Mouse (Mus musculus) kidney, postnatal 4 days (tissue): Measurements from ENCODE around the gene Mus81.
A peak's percentile ranks its signal among the peaks of the same experiment; 100 is the strongest.

ENCODE experiments used
- DNase-seq, 2 experiments: peaks; one replicate each; pipeline ENCODE4 v3.0.0; 2021; ENCODE audit warnings: mixed read lengths in 2 of 2

Mus81 gene

DNA sequence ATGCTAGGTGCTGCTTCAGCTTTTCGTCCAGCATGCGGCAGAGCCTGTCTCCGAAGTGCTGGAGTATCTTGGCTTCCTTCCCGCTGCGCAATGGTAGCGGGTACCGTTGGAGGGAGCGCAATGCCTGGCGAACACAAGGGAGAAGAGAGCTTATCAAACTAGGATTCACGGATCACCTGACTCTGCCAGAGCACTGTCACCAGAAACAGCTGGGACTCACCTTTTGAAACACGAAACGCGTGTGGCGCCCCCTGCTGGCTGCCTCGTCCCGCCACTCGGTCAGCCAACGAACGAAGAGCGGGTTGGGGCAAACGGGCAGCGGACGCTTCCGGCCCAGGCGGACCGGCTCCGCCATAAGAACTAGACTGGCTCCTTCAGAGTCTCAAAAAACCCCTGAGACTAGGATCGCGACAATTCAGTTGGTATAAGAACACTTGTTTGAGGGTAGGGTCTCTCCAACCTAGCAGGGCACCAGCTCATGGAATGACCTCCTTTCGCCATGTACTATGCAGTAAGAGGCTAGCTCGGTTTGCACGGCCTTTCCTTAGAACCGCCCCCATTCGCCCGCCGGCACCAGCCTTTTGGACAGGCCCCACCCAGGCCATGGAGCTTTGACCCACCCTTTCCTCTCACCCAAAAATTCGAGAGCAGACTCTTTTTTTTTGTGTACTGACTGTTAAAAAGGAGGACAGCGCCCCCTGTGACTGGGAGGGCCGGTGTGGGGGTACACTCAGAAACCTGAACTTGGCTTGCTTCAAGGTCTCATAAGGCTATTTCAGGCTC, at the start of gene Mus81:
Gene Mus81 (minus strand): TSS at position 635 of the 783 bp plus-strand sequence.
- DNase-seq: peak; percentile 98 to 99

DNA sequence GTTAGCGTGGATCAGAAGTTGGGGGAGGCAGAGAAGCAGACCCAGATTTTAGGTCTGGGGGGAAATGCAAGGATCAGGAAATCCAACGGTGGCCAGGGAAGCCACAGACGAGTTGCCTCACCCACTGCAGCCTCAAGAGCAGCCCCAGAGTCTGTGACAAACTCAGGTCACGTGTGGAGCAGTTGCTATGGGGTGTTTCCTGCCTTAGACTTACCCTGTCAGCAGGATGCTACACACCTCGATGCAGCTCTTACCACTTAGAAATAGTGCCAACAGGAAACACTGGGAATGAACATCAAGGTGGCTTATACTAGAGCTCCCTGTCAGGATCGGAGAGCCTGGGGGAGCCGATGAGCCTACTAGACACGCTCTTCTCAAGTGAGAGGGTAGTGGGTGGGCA, 44.3 kb upstream of the Mus81 start:
- DNase-seq: no peak

DNA sequence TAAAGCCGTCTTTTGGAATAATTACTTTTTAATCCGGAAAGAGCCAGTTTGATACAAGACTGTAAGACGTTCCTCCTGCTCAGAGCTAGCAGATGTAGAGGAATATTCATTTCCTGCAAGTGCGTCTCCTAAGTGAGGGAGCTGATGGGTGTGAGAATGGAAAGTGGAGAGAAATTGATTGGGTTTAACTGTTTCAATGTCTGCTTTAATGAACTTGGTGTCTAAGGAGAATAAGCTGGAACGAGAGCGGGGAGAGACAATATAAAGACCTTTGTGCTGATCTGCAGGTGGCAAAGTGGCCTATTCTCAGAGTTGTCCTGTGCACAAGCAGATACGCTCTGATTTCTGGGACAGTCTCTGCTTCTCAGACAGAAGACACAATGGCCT, 41.9 kb upstream of the Mus81 start:
- no peak for DNase-seq

DNA sequence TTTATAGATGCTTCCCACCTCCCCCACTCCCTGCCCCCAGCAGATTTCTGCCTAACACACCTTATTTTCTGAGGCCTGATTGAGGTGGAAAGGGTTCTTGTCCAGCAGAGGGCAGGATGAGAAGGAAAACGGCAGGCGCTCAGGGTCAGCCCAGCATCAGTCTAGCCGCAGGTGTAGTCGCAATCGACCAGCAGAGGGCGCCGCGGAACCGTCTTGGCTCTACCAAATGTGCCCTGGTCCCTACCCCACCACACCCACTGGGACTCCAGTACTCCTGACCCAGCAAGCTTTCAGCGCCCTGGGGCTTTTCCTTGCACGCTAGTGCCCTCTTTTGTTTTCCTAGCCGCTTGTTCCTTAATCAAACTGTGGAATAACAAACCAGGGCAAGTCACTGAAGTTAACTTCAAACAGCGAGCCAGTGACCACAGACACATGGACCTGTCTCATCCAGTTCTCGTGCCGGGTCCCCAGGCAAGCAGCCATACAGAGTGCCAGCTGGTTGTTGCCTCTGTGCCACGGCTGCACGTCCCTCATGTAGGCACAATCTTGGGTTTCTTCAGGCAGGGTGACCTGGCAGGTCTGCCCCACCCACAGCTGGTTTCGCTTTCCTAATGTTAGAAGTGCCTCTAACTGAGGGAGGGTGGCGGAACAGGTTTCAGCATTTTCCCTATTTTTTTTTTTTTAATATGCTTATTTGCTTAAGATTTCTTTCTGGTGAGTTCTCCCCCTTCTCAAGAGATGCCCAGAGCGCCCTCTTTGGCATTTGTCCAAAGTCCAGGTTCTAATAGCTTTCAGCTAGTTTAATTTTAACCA, 41.3 kb upstream of the Mus81 start:
- peak; percentile 99 for DNase-seq

DNA sequence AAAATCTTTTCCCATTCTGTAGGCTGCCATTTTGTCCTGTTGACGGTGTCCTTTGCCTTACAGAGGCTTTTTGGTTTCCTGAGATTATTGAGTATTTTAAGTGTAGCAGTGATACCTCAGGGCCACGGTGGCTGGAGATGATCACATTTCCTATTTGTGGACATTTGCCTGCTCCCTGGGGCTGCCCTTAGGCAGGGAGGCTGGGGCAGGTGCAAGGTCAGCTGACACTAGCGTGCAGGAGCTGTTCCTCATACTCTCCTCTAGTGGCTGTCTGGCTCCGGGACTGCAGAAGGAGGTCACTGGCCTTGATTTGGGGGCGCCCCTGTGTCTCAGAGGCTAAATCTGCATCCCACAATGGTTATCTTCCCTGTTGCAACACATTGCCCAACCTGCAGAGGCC, 37.0 kb upstream of the Mus81 start:
- DNase-seq: no peak

DNA sequence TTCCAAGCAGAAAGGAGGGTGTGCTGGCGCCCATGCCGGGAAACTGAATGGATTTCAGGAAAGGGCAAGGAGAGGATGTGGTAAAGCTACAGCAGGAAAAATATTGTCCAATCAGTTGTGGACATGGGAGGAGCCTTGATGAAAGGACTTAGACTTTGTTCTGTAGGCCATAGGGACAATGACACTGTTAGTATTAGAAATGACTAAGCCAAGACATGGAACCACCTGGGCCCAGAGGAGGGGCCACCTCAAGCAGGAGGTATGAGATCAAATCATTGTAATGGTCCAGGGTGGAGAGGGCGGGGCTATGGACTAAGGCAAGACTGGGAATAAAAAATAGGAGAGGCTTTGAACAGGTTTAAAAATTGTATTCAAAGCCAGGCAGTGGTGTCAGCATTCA, 30.5 kb upstream of the Mus81 start:
- no peak for DNase-seq

DNA sequence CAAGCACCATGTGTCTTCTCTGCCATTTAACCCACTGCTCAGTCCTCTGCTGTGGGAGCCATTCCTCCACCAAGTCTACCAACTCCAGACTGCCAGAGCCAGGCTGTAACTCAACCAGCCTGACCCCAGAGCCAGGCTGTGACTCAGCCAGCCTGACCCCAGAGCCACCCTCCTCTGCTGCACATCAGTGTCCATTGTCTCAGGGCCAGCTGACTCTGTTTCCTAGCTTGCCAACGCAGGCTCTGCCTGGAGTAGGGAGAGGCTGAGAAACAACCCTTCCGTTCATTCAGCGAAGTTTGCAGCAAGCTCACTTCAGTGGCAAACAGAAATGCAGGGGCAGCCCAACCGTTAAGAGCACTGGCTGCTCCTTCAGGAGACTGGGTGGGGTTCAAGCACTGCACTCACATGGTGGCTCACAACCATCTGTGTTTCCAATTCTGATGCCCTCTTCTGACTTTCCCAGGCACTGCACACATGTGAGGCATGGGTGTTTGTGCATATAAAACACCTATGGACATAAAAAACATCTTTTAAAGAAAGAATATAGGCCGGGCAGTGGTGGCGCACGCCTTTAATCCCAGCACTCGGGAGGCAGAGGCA, 28.8 kb upstream of the Mus81 start:
- DNase-seq: no peak

DNA sequence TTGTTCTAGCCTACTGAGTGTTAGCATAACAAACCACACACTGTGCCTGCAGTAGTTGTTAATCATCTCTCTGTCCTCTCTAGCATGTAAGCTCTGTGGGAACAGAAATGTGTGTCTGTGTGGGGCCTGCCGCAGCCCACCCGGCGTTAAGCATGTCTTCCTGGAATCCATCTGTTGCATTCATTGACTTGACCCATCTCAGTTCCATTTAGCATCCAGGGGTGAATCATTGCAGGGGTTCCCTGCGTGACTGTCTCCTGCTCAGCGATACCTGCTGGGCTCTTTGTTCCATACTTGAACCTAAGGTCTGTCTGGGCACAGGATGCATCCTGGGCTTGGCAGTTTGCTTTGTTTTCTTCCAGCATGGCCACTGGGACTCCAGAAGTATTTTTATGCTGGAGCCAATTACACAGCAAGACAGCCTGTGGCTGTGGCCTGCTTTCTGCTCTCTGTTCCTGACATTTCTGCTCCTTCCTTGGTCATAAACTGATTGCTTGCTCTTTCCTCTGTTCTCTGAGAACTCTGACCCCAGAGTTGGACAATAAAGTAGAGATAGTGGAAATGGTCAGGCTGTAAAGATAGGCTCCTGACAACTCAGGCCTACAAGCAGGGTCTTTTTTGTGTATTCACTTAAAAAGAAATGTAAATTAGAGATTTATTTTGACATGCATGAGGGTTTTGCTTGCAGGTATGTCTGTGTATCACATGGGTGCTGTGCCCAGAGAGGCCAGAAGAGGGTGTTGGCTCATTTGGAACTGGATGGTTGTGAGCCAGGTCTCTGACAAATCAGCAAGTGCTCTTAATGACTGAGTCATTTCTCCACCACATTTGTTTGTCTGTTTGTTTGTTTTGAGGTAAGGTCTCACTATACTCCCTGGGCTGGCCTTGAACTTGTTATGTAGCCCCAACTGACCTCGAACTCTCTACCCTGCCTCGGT, 27.9 kb upstream of the Mus81 start:
- DNase-seq: no peak

DNA sequence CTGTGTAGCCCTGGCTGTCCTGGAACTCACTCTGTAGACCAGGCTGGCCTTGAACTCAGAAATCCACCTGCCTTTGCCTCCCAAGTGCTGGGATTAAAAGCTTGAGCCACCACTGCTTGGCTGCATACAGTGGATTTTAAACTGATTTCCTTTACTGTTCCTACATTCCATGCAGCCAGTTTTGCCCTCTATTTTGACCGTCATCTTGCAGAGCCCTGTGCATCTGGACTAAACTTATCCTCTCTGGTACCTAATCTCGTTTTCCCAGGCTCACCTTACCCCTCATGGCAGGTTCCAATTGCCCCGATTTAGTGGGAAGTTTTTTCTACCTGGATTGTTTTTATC, 24.8 kb upstream of the Mus81 start:
- DNase-seq: no peak

DNA sequence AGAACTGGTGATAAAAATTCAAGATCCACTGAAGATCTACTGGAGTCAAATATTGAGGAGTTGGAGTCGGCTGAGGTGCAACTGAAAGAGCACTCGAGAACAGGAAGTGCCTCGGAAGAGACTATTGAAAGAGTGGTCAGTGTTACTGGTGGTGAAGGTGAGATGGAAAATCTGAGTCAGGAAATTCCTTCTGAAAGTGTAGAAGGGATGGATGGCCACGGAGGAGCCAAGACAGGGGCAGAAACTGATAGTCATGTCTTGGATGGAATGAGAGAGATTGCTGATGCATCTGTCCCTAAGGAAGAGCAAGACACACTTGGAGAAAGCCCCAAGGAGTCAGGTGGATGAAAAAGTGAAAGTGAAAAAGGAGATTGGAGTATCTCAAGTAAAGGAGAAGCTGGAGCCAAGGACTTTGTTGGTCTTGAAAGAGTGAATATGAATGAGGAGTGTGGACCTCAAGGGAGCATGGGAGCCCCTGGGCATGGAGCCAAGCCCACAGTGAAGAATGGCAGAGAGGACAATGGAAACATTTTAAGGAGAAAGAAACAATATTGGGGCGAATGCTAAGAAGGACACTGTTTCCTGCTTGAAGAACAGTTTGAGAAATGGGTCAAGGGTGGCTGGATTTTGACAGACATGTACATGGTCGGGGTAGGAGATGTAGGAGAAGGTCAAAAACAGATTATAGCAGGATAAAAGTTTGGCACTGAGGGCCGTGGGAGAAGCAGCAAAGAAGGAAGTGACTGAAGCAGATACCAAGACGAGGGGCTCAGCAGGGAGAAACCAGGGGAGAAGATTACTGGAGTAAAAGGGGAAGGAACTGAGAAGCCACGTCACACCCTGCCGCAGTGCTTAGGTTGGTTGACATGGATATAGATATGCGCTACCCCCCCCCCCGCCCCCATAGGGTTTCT, 24.1 kb upstream of the Mus81 start:
- DNase-seq: peak in 1 of 2 experiments; percentile 31

DNA sequence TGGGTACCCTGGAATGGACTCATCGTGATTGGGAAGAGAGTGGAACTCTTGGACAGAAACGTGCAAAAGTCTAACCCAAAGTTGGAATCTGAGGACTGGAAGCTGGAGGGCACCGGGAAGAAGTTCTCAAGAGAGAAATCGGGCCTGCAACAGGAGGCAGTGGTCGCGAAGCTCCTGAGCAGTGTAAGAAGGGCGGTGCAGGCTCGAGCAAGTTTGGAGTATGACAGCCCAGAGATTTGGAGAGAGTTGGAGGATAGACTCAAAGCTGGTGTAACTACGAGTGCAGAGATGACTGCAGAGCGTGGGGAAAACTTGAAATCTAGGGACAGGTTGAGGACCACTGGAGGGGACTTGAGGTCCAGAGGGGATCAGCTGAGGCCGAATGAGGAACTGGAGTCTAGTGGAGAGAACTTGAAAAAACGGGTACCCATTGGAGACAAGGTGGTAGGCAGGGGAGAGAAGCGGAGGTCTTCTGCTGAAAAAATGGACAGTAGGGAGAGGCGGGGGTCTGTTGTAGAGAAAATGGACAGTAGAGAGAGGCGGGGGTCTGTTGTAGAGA, 23.0 kb upstream of the Mus81 start:
- no peak for DNase-seq

DNA sequence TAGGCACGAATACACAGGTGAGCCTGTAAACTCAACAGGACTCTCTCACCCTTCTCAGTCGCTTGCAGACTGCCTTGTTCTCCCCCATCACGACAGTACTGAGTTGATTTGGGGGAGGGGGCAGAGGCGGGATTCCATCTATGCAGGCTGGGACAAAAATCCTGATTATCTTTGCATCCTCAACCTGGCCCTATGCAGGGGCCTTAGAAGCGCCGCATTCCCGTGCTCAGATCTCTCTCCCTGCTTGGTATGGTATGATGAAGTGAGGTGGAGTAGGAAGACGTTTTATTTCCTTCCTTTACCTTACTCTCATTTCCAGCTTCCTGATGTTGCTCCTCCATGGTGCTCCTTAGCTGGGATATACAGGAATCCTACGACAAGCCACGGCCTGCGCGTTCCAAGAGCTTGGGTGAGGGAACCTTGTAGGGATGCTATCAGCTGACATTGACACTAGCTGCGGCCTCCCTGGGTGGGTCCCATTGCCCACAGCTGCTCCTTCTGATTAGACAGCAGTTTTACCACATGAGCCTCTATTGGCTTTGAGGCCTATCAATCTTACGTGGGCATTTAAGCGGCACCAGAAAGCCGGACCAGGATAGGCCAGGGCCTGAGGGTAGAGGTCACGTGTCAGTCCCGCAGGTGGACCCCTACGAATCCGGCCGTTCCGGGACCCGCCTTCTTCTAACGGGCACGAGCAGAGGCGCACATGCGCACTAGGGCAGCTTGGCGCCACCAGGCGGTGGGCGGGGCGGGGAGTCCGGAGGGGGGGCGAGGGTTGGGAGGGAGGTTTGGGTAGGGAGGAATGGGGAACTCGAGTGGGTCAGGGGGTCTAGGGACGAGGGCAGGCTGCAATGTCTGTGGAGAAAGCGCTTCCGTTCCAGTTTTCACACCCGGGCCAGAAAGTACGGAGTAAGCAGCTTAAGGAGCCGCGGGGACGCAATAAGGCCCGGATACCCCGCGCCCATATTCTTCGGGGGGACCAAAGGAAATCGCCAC, 22.1 kb upstream of the Mus81 start, which contains the start of gene Snx32:
Gene Snx32 (minus strand): TSS at position 508 of the 996 bp plus-strand sequence.
- DNase-seq: peak; percentile 96 to 98

DNA sequence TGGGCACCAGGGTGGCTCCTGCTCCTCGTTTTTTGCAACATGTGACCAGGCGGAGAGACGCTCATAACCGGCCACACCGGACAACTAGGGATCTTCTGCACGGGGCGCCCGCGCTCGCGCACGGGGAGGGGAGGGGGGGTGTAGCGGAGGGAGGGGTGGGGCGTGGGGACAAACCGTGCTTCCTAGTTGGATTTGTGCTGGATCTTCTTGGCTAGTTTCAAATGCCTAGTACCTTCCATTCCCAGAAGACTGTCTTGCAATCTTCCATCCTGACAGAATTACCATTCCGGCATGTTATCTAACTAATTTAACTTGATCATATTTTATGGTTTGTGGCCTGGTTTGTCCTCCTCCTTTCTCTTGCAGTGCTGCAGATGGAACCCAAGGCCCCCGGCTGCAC, 15.5 kb upstream of the Mus81 start, which contains the start of gene 1700020D05Rik:
Gene 1700020D05Rik (minus strand): TSS at position 101 of the 400 bp plus-strand sequence.
- no peak for DNase-seq

DNA sequence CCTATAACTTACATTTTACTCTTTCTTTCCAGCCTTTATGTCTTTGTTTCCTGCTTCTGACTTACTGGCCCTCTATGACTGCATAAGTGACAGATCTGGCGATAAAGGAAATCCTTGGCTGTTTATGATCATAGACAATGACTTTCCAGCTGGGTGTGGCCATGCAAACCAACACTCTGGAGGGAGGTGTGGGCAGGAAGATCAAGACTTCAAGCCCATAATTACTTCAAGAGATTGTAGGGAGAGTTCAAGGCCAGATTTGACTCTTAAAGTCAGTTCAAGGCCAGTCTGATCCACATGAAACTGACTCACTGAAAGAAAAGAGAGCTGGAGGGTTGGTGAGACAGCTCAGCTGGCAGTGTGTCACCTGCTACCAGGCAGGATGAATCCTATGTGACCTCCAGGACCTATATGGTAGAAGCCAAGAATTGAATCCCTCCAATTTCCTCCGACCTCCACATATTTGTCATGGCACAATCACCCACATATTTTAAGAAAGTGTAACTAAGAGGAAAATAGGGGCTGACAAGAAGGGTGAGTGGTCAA, 12.2 kb upstream of the Mus81 start:
- no peak for DNase-seq

DNA sequence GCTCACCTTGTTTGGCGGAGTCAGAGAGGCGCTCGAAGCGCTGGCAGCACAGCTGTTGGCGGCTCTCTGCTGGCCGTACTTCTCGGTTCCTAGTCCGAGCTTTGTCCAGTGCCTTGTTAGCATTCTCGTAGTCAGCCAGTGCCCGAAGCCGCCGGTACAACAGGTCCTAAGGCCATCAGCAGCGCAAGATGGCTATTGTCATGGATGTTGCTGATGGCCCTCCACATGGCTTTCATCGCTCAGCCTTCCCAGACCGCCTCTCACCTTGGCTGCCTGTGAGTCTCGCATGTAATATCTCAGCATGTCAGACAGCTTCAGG, 7.8 kb upstream of the Mus81 start:
- no peak for DNase-seq

DNA sequence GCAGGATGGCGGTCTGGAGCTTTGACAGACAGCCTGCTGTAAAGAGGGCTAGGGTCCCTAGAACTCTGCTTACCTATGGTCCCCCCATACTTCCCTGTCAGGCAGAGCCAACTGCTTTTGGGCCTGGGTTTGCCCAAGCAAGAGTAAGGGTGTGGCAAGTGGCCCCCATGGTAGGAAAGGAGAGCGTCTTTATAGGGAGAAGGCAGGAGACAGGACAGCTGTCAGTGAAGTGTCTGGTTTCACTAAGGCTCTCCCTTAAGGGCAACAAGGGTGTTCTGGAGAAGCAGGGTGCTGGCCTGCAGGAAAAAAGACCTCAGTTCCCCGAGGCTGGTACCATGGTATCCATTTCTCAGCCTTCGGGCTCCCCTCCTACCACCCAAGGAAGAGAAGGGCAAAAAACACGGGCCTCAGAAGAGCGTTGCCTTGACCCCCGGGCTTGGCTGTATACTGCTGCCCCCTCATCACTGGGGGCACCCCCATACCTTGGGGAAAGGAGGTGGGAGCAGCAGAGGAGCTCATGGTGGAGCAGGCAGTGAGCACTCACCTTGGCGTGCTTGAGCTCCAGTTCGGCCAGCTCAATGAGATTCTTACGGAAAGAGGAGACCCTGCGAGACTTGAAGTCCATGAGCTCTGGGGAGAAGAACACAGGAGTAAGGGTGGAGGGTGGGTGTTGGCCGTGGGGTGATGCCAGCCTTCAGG, 7.3 kb upstream of the Mus81 start:
- DNase-seq: no peak

DNA sequence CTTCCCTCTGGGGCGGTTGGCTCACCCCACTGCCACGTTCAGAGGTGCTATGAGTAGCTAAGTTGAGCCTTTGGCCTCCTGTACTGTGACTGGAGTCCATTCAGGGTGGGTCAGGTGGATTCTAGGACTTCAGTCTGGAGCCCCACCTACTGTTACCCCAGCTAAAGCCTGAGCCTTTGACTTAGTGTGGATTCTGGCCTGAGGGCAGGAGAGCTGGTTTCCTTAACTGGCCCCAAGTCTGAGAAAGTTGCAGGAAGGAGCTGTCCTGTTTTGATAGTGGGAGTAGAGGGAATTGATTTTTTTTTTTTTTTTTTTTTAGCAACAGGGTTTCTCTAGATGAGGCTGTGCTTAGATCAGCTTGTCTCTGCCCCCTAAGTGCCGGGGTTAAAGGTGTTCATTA, 6.1 kb upstream of the Mus81 start:
- no peak for DNase-seq

DNA sequence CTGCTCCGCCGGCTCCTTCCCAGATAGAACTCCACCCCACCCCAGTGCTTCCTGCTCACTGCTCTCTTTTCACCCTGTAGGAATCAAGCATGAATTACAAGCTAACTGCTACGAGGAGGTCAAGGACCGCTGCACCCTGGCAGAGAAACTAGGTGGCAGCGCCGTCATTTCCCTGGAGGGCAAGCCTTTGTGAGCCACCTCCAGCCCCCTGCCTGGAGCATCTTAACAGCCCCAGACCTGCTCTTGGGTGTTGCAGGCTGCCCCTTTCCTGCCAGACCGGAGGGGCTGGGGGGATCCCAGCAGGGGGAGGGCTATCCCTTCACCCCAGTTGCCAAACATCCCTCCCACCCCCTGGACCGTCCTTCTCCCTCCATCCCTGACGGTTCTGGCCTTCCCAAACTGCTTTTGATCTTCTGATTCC, 5.1 kb upstream of the Mus81 start:
- peak in 1 of 2 experiments; percentile 65 for DNase-seq

DNA sequence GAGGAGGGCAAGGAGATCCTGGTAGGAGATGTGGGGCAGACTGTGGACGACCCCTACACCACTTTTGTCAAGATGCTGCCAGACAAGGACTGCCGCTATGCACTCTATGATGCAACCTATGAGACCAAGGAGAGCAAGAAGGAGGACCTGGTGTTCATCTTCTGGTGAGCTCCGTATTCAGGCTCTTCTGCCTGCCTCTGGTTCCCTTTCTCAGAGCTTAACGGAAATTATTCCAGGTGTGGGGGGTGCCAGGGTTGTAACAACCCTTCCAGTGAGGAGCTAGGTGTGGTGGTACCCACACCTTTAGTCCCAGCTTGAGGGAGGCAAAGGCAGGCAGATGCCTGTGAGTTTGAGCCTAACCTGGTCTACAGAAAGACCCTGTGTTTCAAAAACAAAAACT, 4.4 kb upstream of the Mus81 start:
- DNase-seq: no peak
